9 mouse cellular contexts compared by ENCODE assay signal in genomic region chr5:134617071-134617470, GRCm38 (mm10). TPM values are rescaled to one million over a fixed set of nuclear protein-coding genes. Genes with fewer than 3 reads are reported as not detected.
DNase-seq lines count a peak whose midpoint lies in the region; ATAC-seq and TF ChIP-seq lines count a peak whose summit lies in the region.
"Had no signal": no experiment of that assay in that cellular context is flagged by ENCODE, and none has a peak within 500 bp of the region (broad histone marks: within the 10 kb centered on the region; RNA-seq: fewer than 3 reads in every experiment).

No protein-coding gene starts in this region.

- no peak overlapping the region for H3K9ac ChIP-seq in CH12.LX (ENCODE audit: insufficient read depth, low read depth)
- no peak overlapping the region for H3K9ac ChIP-seq in kidney, embryonic 15.5 days
- H3K9ac ChIP-seq in liver, postnatal 0 days (replicated peaks): no peak overlapping the region
- H3K9ac ChIP-seq: neural tube, embryonic 13.5 days had no signal

- 0 out of 2 replicates have a peak overlapping the region, but pooled peaks have one; percentile 8 for H3K4me2 ChIP-seq in CH12.LX (ENCODE audit: insufficient read depth, low read depth, poor library complexity, severe bottlenecking)
- H3K4me2 ChIP-seq in kidney, embryonic 15.5 days: no peak overlapping the region
- no peak overlapping the region for H3K4me2 ChIP-seq in liver, postnatal 0 days (ENCODE audit: low read depth, low read length)
- H3K4me2 ChIP-seq: neural tube, embryonic 13.5 days had no signal

- no peak overlapping the region for H3K4me3 ChIP-seq in CH12.LX (replicated peaks in 1 of 3; ENCODE audit: low read depth in 2 of 3, low read length in 2 of 3, poor library complexity in 1 of 3)
- no peak overlapping the region for H3K4me3 ChIP-seq in kidney, embryonic 15.5 days (replicated peaks)
- H3K4me3 ChIP-seq in liver, postnatal 0 days (ENCODE audit: low read depth, low read length): no peak overlapping the region
- H3K4me3 ChIP-seq: neural tube, embryonic 13.5 days had no signal

- peaks cover 20% of the 10 kb centered on the region for H3K79me2 ChIP-seq in CH12.LX (replicated peaks; ENCODE audit: control insufficient read depth, extremely low read depth, insufficient read depth, poor library complexity, severe bottlenecking)

- TF ChIP-seq RAD21 in CH12.LX (IDR thresholded peaks at IDR 0.05; ENCODE audit: low read depth, low read length): peak; percentile 90

- H3K27ac ChIP-seq in CH12.LX (ENCODE audit: insufficient read depth, low read depth): peak overlapping the region; percentile 4; the same call in 1 of the 2 replicates
- H3K27ac ChIP-seq in kidney, embryonic 15.5 days: no peak overlapping the region
- H3K27ac ChIP-seq in liver, postnatal 0 days (ENCODE audit: low read depth): no peak overlapping the region
- H3K27ac ChIP-seq: neural tube, embryonic 13.5 days had no signal

- H3K9me3 ChIP-seq in CH12.LX (replicated peaks; ENCODE audit: low read length): no peaks in the 10 kb centered on the region
- H3K9me3 ChIP-seq in kidney, embryonic 15.5 days (replicated peaks): no peaks in the 10 kb centered on the region
- H3K9me3 ChIP-seq in liver, postnatal 0 days (ENCODE audit: low read length): no peaks in the 10 kb centered on the region
- H3K9me3 ChIP-seq: neural tube, embryonic 13.5 days had no signal

- dilution Hi-C loops in CH12.LX (cut with MboI; ENCODE audit: extremely low pct_ligation_motif_present, extremely low pct_unique_long_range_greater_than_20kb, low sequenced_read_pairs): no loop called here

- TF ChIP-seq POLR2A in CH12.LX (IDR thresholded peaks at IDR 0.05; ENCODE audit: low read depth, low read length): peak; percentile 48

- peak; percentile 38; the same call in 1 of the 2 replicates for ATAC-seq in frontal cortex, adult (ENCODE audit: low TSS enrichment)
- ATAC-seq in kidney, embryonic 15.5 days (replicated peaks; ENCODE audit: low FRiP score): 0 out of 2 replicates have a peak, but pooled peaks have one; percentile 9
- peak; percentile 40; the same call in 1 of the 2 replicates for ATAC-seq in liver, postnatal 0 days

- no peak for TF ChIP-seq EP300 in CH12.LX (IDR thresholded peaks at IDR 0.05; ENCODE audit: low read length)
- TF ChIP-seq EP300 in liver, postnatal 0 days (IDR thresholded peaks at IDR 0.05; ENCODE audit: low read depth): no peak

- H3K4me1 ChIP-seq in CH12.LX (ENCODE audit: control insufficient read depth in 1 of 2, insufficient read depth in 2 of 2): peaks cover 7 to 25% of the 10 kb centered on the region in 2 experiments
- H3K4me1 ChIP-seq in kidney, embryonic 15.5 days: no peaks in the 10 kb centered on the region
- H3K4me1 ChIP-seq in liver, postnatal 0 days (ENCODE audit: insufficient read depth): peaks cover 3% of the 10 kb centered on the region; the same call in 1 of the 2 replicates

- TF ChIP-seq CTCF in CH12.LX (conservative IDR thresholded peaks at IDR 0.05 in 1 of 2, IDR thresholded peaks at IDR 0.05 in 1 of 2; ENCODE audit: low read depth in 2 of 2, low read length in 2 of 2): peak; percentile 94
- TF ChIP-seq CTCF in liver, postnatal 0 days (IDR thresholded peaks at IDR 0.05; ENCODE audit: low read depth): peak; percentile 95

- H3K36me3 ChIP-seq in CH12.LX (replicated peaks in 1 of 2; ENCODE audit: control insufficient read depth in 1 of 2, insufficient read depth in 1 of 2, low read length in 1 of 2): peaks cover 42 to 57% of the 10 kb centered on the region in 2 experiments
- peaks cover 61% of the 10 kb centered on the region for H3K36me3 ChIP-seq in kidney, embryonic 15.5 days
- peaks cover 45% of the 10 kb centered on the region for H3K36me3 ChIP-seq in liver, postnatal 0 days (replicated peaks; ENCODE audit: insufficient read depth, low read length)

- H3K27me3 ChIP-seq in CH12.LX (replicated peaks): no peaks in the 10 kb centered on the region
- H3K27me3 ChIP-seq in kidney, embryonic 15.5 days: no peaks in the 10 kb centered on the region
- no peaks in the 10 kb centered on the region for H3K27me3 ChIP-seq in liver, postnatal 0 days (ENCODE audit: insufficient read depth, low read length)
- H3K27me3 ChIP-seq: neural tube, embryonic 13.5 days had no signal

- WGBS in kidney, embryonic 15.5 days: 76% methylated on average over 3 of the region's 3 CpGs
- WGBS in liver, postnatal 0 days (ENCODE audit: insufficient replicate concordance): 29% methylated on average over 3 of the region's 3 CpGs

- peak; percentile 68 for DNase-seq in 3T3-L1 (ENCODE audit: low read depth, low spot score)
- DNase-seq in CH12.LX (ENCODE audit: extremely low read depth): peak; percentile 63
- DNase-seq in c-Kit-positive CD71-negative TER-119-negative erythroid progenitor cells, embryonic 14.5 days (ENCODE audit: low read depth): peak; percentile 56
- peak; percentile 79 for DNase-seq in liver, postnatal 0 days
- peak; percentile 68 to 74 for DNase-seq in right cerebral cortex, adult 2 months (ENCODE audit: low spot score in 2 of 2)
- peak; percentile 70 to 72 for DNase-seq in urinary bladder, postnatal 36 days (ENCODE audit: low spot score in 2 of 2)

- in situ Hi-C loops in CH12.LX (cut with MboI; ENCODE audit: low pct_ligation_motif_present, low pct_unique_long_range_greater_than_20kb, low sequenced_read_pairs): loop anchor here (5.0 to 25.0 kb wide), 3 partner anchors 35 to 255 kb away; partner anchors contain the start of gene Rfc2

TF ChIP-seq in CH12.LX, 34 proteins besides CTCF, POLR2A, EP300 and RAD21 (continues in another document):
- TF ChIP-seq CHD1 (IDR thresholded peaks at IDR 0.05; ENCODE audit: low read depth, low read length): no peak
- TF ChIP-seq ETS1 (conservative IDR thresholded peaks at IDR 0.05; ENCODE audit: low read depth, low read length): no peak
- TF ChIP-seq NRF1 (IDR thresholded peaks at IDR 0.05; ENCODE audit: low read depth, low read length): no peak
- TF ChIP-seq ELF1 (IDR thresholded peaks at IDR 0.05; ENCODE audit: low read depth, low read length): no peak
- TF ChIP-seq ZNF384 (IDR thresholded peaks at IDR 0.05; ENCODE audit: low read depth, low read length): no peak
- TF ChIP-seq USF1 (IDR thresholded peaks at IDR 0.05; ENCODE audit: low read depth, low read length): no peak
- TF ChIP-seq MAFK (IDR thresholded peaks at IDR 0.05; ENCODE audit: insufficient replicate concordance, low read length): no peak
- no peak for TF ChIP-seq JUN (IDR thresholded peaks at IDR 0.05; ENCODE audit: insufficient read depth, low read depth, low read length)
- 0 out of 2 replicates have a peak, but pooled peaks have one; percentile 10 for TF ChIP-seq BHLHE40 (IDR thresholded peaks at IDR 0.05; ENCODE audit: low read depth, low read length)
- TF ChIP-seq IRF4 (IDR thresholded peaks at IDR 0.05; ENCODE audit: low read depth, low read length): peak; percentile 39; the same call in 1 of the 2 replicates
- 0 out of 2 replicates have a peak, but pooled peaks have one; percentile 31 for TF ChIP-seq MYC (IDR thresholded peaks at IDR 0.05; ENCODE audit: low read depth, low read length)
- 0 out of 2 replicates have a peak, but pooled peaks have one; percentile 12 for TF ChIP-seq NELFE (IDR thresholded peaks at IDR 0.05; ENCODE audit: low read depth, low read length)
- no peak for TF ChIP-seq JUND (conservative IDR thresholded peaks at IDR 0.05; ENCODE audit: low read depth, low read length)
- TF ChIP-seq KAT2A (IDR thresholded peaks at IDR 0.05; ENCODE audit: insufficient replicate concordance, low read length): no peak
- peak; percentile 47; the same call in 1 of the 2 replicates for TF ChIP-seq POLR2AphosphoS2 (IDR thresholded peaks at IDR 0.05; ENCODE audit: low read depth, low read length)
- TF ChIP-seq HCFC1 (IDR thresholded peaks at IDR 0.05; ENCODE audit: low read depth, low read length): no peak
- TF ChIP-seq E2F4 (IDR thresholded peaks at IDR 0.05; ENCODE audit: insufficient replicate concordance, low read depth, low read length): no peak
- no peak for TF ChIP-seq USF2 (conservative IDR thresholded peaks at IDR 0.05; ENCODE audit: low read depth, low read length)
- no peak for TF ChIP-seq TBP (conservative IDR thresholded peaks at IDR 0.05; ENCODE audit: low read depth, low read length)
- TF ChIP-seq ZKSCAN1 (IDR thresholded peaks at IDR 0.05; ENCODE audit: borderline replicate concordance, low read depth, low read length): no peak
- TF ChIP-seq SMC3 (IDR thresholded peaks at IDR 0.05; ENCODE audit: low read depth, low read length): peak; percentile 95
- no peak for TF ChIP-seq TCF12 (IDR thresholded peaks at IDR 0.05; ENCODE audit: low read depth, low read length)
- peak; percentile 52; the same call in 1 of the 2 replicates for TF ChIP-seq ZMIZ1 (IDR thresholded peaks at IDR 0.05; ENCODE audit: low read depth, low read length)
- no peak for TF ChIP-seq GABPA (IDR thresholded peaks at IDR 0.05; ENCODE audit: insufficient replicate concordance, low read depth, low read length)

RNA-seq across cellular contexts. Expression of gene Lat2, which starts 2.2 kb away (rescaled TPM):
- total RNA-seq in CH12.LX (2012; rRNA removed) (89.7 and 100 TPM in 2 replicates), CH12.LX (2014; rRNA removed) (121 and 130 TPM in 2 replicates)
- polyA plus RNA-seq in CH12.LX (2012; ENCODE audit: insufficient read length, low read depth): 108 and 112 TPM in 2 replicates
- 3.2 and 3.4 TPM in 2 replicates for polyA plus RNA-seq in kidney, embryonic 15.5 days (2015; fragmentation: Nextera tagmentation; extraction: Ambion mirVana)
- polyA plus RNA-seq in liver, postnatal 0 days (2015; fragmentation: Nextera tagmentation; extraction: Ambion mirVana): 2.4 TPM in 2 replicates

RNA-seq across cellular contexts. Expression of gene Eif4h, which starts 22.2 kb away (rescaled TPM):
- 408 and 445 TPM in 2 replicates for total RNA-seq in CH12.LX (2012; rRNA removed)
- 432 and 470 TPM in 2 replicates for total RNA-seq in CH12.LX (2014; rRNA removed)
- 391 and 417 TPM in 2 replicates for polyA plus RNA-seq in CH12.LX (2012; ENCODE audit: insufficient read length, low read depth)
- 435 and 459 TPM in 2 replicates for polyA plus RNA-seq in kidney, embryonic 15.5 days (2015; fragmentation: Nextera tagmentation; extraction: Ambion mirVana)
- 124 and 132 TPM in 2 replicates for polyA plus RNA-seq in liver, postnatal 0 days (2015; fragmentation: Nextera tagmentation; extraction: Ambion mirVana)

RNA-seq across cellular contexts. Expression of gene Rfc2, which starts 35.9 kb away (rescaled TPM):
- 223 and 237 TPM in 2 replicates for total RNA-seq in CH12.LX (2012; rRNA removed)
- total RNA-seq in CH12.LX (2014; rRNA removed): 219 and 222 TPM in 2 replicates
- polyA plus RNA-seq in CH12.LX (2012; ENCODE audit: insufficient read length, low read depth): 267 and 283 TPM in 2 replicates
- 292 and 299 TPM in 2 replicates for polyA plus RNA-seq in kidney, embryonic 15.5 days (2015; fragmentation: Nextera tagmentation; extraction: Ambion mirVana)
- 75.4 and 81.4 TPM in 2 replicates for polyA plus RNA-seq in liver, postnatal 0 days (2015; fragmentation: Nextera tagmentation; extraction: Ambion mirVana)

RNA-seq across cellular contexts. Expression of gene Syna, which starts 57.1 kb away (rescaled TPM):
- 0.08 and 0.13 TPM in 2 replicates for total RNA-seq in CH12.LX (2012; rRNA removed)
- 0.13 TPM in 1 of 2 replicates, not detected in the other for total RNA-seq in CH12.LX (2014; rRNA removed)
- 2.3 and 4.0 TPM in 2 replicates for polyA plus RNA-seq in CH12.LX (2012; ENCODE audit: insufficient read length, low read depth)
- polyA plus RNA-seq in kidney, embryonic 15.5 days (2015; fragmentation: Nextera tagmentation; extraction: Ambion mirVana): 0.32 TPM in 2 replicates
- not detected in 2 replicates for polyA plus RNA-seq in liver, postnatal 0 days (2015; fragmentation: Nextera tagmentation; extraction: Ambion mirVana)

Comparison
In these comparisons a context has a peak if more than half of its experiments do, and no peak if none do; other contexts are left out.
1. RNA of gene Lat2, which starts 2.2 kb away (polyA plus RNA-seq): 108 to 112 TPM in CH12.LX; 3.2 to 3.4 TPM in kidney, embryonic 15.5 days and 2.4 TPM in liver, postnatal 0 days; every median in the first group is over 10 times any median in the second.
2. Peak in every context shown above with its lines, with median percentiles within 50 percentile points of each other: DNase-seq and ATAC-seq.